Mouse (Mus musculus): ENCODE measurements around the gene Impad1.

GRCm38 (mm10) chr4:4765806-4766205 lies 27.3 kb downstream of the Impad1 start:
- no peak for TF ChIP-seq MAX (IDR thresholded peaks at IDR 0.05)
- TF ChIP-seq CTCF (IDR thresholded peaks at IDR 0.05; ENCODE audit: control insufficient read depth, insufficient read depth, insufficient read length): no peak
- TF ChIP-seq USF1 (IDR thresholded peaks at IDR 0.05; ENCODE audit: low read depth): no peak
- no peak for TF ChIP-seq MYOG (IDR thresholded peaks at IDR 0.05; ENCODE audit: control insufficient read depth, extremely low read depth, insufficient read length)

Measured in C2C12 (cell line).